Mouse (Mus musculus) regulatory T cell (primary cell): ENCODE results near the gene Aldh2.

ENCODE experiments used
- in situ Hi-C: fragments of 300-600 bp; cut with MboI, MseI; formaldehyde crosslinking; loops from one replicate; pipeline ENCODE4 v1.15.1; 2025; ENCODE audit warnings: high pct_unique_total_duplicates

Aldh2 gene

DNA sequence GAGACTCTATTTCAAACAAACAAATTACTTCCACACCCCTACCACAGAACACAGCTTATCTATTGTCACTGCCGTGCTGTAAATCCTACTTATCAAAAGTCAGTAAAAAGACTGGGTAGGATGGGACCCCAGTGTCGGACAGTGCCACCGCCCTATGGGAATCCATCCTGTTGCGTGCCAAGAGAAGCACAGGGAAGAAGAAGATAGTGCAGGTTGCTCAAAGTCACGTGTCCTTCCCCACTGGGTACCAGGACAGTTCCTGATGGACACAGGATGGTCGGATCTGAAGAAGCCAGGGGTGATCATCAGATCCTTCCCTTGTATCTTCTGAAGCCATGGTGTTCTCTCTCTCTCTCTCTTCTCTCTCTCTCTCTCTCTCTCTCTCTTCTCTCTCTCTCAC is 2.1 kb upstream of the Aldh2 start:
- in situ Hi-C loops, result no loop called here

GRCm38 (mm10) chr5:121594714-121595313 is 1.2 kb upstream of the Aldh2 start:
- in situ Hi-C loops, result no loop called here

- in situ Hi-C loops, result no loop called here
Observed at GRCm38 (mm10) chr5:121592816-121593407, 712 bp downstream of the Aldh2 start.

GRCm38 (mm10) chr5:121592064-121592815 is 1.4 kb downstream of the Aldh2 start:
- in situ Hi-C loops, result no loop called here

DNA sequence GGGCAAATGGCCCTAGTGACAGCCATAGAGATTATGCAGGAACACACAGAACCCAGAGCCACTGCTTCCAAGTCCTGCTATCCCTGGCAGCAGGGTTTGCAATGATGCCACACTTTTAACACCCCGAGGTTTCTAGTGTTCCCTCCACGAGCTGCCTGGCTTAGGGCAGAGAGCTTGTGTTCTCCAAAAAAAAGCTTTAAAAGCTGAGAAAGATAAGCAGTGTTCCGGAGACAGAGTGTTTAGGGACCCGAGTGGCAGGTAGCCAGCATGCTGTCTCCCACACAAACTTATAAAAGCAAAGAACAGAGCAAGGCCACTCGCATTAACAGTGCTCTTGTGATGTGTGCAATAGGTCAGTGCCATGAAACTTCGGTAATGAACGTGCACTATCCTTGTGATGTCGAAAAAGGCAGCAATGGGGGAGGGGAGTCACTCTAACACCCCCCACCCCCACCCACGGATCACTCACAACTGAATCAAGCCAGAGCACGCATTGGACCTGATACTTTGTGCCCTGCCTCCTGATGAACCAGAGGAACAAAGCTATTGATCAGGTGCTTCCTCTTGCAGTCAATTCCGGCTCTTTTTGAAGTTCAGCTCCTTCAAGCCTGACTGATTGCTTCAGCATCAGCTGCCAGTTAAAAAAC is 2.1 kb downstream of the Aldh2 start:
- in situ Hi-C loops, result no loop called here

DNA sequence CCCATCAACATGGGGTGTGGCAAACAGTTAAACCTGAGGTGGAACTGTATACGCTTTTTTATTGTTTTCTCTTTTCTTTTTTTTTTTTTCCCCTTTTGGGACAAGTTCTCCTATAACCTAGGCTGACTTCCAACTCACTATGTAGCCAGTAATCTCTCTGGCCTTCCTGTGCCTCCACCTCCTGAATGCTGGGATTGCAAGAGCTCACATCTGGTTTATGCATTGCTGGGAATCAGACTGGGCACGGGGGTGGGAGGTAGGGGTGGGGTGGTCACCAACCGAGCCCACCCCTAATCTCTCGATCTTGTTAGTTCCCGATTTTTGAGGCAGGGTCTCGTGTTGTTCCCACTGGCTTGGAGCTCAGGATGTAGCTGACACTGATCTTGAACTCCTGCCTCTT is 3.7 kb downstream of the Aldh2 start:
- in situ Hi-C loops, result no loop called here

DNA sequence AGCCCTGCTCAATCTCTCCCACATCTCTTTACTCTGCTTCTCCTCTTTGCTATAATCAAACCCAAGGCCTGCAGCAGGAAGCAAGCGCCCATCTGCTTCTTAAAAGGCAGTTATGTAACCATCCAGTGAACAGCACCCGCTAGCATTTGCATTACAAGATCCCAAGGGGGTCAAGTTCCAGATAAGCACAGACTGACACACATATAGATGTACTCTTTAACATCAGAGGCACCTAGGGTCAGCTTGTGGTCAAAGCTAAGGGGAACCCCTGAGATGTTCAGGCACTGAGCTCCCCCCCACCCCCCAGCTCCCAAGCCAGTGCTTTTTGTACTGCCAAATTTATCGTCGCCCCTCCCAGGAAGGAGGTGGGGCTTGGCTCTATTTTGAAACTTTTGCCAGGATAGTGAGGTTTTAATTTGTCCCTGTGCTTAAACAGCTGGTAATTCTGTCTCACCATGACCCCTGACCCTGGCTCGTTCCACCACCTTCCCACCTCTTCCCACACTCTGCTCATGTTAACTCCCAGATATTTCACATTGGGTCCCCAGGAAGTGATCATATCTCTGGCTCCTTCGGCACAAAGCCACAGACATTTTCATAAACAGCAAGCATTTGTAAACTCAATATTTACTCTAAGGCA is 7.1 kb downstream of the Aldh2 start:
- in situ Hi-C loops, result no loop called here

- in situ Hi-C loops, result no loop called here
Observed at GRCm38 (mm10) chr5:121585699-121586098, 7.9 kb downstream of the Aldh2 start.

GRCm38 (mm10) chr5:121585005-121585404 is 8.6 kb downstream of the Aldh2 start:
- in situ Hi-C loops, result no loop called here

DNA sequence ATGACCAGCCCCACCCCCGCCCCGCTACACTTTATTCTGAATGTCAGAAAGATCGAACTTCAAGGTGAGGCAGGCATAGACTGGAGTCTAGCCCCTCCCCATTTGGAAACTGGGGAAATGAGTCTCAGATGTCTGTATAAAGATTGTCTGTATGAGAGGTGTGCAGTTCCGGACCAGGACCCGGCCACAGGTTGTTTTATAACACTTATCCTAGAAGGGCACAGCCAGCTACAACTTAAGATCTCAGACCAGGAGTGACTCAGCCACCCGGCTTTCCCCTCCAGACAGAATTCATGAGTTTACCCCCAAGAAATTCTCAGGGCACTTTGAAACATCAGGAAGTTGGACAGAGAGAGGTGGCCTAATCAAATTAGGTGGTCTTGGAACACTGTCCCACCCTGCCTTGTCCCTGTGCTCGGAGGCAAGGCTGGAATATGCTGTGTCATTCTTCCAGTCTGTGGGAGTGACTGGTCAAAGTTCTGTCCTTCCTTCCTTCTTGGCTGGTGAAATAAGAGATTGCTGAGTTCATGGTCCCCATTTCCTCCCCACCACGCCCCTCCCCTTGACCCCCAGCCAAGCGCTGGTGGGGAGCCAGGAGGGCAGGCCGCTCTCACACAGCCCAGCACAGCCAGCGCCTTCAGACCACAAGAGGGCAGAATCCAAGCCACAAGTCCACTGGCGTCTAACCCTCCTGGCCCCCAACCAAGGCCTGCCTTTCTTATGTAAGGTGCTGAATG is 9.7 kb downstream of the Aldh2 start:
- in situ Hi-C loops, result no loop called here

- in situ Hi-C loops, result no loop called here
Observed at GRCm38 (mm10) chr5:121581945-121582344, 11.7 kb downstream of the Aldh2 start.

DNA sequence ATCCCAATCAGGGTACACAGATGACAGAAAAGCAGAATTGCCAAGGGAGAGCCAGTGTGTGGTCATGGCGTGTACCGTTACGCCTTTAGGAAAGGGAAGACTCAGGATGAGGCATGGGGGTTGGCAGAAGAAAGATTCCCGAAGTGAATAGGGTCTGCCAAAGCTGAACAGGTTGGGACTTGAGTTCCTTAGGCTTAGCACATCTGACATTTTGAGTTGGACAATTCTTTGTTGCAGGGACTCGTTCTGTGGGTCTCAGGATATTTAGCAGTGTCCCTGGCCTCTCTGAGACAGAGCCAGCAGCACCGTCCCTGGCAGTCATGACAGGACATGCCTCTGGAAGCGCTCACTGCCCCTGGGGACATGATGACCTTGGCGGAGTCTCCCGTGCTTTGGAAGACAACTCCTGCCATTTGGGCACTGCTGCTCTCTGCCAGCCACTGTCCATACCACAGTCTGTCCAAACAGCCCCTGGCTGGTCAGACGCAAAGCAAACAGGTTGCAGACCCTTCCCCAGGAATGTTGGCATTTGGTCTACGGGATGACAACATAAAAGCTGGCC is 16.6 kb downstream of the Aldh2 start:
- in situ Hi-C loops, result no loop called here

- in situ Hi-C loops, result no loop called here
Observed at GRCm38 (mm10) chr5:121575867-121576266, 17.8 kb downstream of the Aldh2 start.

DNA sequence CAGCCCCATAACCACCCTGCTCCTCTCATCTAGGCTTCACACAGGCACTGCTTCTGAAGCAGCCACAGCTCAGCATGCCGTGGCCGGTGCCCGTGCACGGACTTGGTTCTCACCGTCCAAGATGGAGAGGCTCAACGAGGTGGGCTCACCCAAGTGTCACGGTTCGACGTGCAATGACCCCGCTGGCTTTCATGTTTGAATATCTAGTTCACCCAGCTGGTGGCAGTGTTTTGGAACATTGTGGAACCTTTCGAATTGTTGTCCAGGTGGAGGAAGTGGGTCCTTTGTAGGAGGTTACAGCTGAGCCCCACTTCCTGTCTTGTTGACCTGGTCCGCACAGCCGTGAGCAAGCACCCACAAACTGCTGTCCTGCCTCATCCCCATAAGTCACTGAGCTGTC is 19.5 kb downstream of the Aldh2 start:
- in situ Hi-C loops, result no loop called here

- in situ Hi-C loops, result no loop called here
Observed at GRCm38 (mm10) chr5:121570787-121571186, 22.8 kb downstream of the Aldh2 start.

DNA sequence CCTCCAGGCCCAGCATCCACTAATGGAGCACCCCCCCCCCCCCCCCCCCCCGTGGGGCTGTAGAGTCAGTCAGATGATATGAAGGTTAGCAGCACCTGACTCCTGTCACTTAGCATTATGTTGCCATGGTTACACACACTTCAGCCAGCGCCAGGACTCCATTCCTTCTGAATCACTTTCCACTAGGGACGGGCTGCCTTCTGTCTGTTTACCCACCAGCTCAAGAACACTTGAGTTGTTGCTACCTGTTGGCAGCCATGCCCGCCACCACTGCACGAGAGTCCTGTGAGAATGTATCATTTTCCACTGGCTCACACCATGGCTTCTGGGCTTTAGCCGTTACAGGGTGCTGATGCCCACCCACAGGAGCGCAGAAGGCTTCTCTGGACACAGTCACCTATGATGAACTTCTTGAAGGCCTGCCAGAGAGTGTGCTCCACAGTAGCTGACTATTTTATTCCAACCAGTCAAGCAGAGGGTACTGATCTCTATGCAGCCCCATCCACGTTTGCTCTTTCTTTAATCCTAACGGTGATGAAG is 23.7 kb downstream of the Aldh2 start:
- in situ Hi-C loops, result no loop called here

GRCm38 (mm10) chr5:121566035-121566681 is 27.5 kb downstream of the Aldh2 start:
- in situ Hi-C loops, result no loop called here

DNA sequence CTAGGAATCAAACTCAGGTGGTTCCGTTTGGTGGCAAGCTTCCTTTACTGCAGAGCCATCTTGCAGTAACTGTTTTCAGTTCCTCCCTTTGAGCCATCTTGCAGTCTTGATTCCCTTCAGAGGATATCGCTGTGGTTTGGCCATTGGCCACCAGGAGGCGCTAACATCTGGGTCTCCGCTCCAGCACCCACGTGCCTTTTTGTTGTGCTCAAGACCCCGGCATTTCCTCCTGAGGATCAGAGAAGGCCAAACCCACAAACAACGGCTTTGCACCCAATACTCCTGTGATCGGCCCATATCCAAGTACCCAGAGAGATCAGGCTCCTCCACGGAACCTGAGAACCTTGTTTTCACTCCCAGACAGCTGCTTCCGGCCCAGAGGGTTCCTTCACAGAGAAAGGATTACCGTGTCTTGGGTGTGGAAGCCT is 29.1 kb downstream of the Aldh2 start:
- in situ Hi-C loops, result loop anchor here (5.0 kb wide), 1 partner anchor 43 kb away; no protein-coding TSS in a partner anchor

GRCm38 (mm10) chr5:121562436-121562835 is 31.2 kb downstream of the Aldh2 start:
- in situ Hi-C loops, result loop anchor here (5.0 kb wide), 1 partner anchor 45 kb away; no protein-coding TSS in a partner anchor

DNA sequence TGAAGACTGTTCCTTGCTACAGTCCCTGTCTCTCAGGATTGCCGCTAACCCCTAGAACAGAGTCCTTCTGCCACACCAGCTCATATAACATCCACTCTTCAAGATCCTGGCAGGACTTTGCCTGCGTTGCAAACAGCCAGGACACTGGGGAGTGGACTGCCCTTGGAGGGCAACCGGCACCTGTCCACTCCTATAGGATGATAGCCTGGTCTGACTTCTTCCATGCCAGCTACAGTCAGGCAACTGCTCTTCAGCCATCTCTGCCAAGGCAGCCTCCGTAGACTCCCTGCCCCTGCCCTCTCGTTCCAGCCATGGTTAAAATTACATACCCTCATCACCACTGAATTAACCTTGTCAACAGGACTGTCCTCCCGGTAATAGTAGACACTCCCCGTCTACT is 44.4 kb downstream of the Aldh2 start:
- in situ Hi-C loops, result no loop called here
